Mouse (Mus musculus): Measurements from ENCODE around the gene Cln6.

DNA sequence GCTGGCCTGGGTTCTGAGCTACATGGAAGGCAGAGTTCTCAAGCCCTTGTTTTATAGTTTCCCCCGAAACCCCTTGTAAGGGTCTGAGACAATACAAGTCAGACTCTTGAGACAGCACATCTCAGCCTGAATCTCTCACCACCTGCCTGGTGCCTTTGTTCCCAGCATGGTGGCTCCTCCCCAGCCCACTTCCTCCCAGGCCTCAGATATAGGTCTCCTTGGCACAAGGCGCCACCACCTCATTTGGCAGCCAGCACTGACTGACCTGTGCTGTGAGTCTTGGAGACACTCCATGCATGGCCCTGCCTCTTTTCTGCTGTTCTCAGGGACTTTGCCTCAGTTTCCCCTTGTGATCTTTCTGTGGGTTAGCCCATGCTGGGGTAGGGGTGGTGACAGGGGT, 13.0 kb downstream of the Cln6 start:
- TF ChIP-seq CTCF (IDR thresholded peaks at IDR 0.05; ENCODE audit: low read depth, low read length) (no peak), POLR2A (IDR thresholded peaks at IDR 0.05; ENCODE audit: extremely low read depth, insufficient read depth, low read length) (no peak)

Data from liver, adult 2 months (tissue).